Mouse (Mus musculus) heart, embryonic 10.5 days (tissue): ENCODE data around the gene Cic. TPM values are rescaled to one million over a fixed set of nuclear protein-coding genes. Genes with fewer than 3 reads are reported as not detected.

Source experiments
- DNase-seq: peaks from one replicate; pipeline ENCODE4 v3.0.0-alpha.2; 2017; ENCODE audit warnings: low spot score
- H3K27ac ChIP-seq: fragments of 300-500 bp; sonication (generic); 2 replicates; pipeline ENCODE4 v1.5.1; 2016; ENCODE audit warnings: mild to moderate bottlenecking
- H3K27me3 ChIP-seq: fragments of 300-500 bp; sonication (generic); 2 replicates; pipeline ENCODE4 v1.6.1; 2016; ENCODE audit warnings: mild to moderate bottlenecking; ENCODE audit not compliant: poor library complexity, insufficient read depth, severe bottlenecking
- H3K36me3 ChIP-seq: fragments of 300-500 bp; sonication (generic); 2 replicates; pipeline ENCODE4 v1.6.1; 2016; ENCODE audit warnings: mild to moderate bottlenecking, moderate library complexity
- H3K4me1 ChIP-seq: fragments of 300-500 bp; sonication (generic); 2 replicates; pipeline ENCODE4 v1.6.1; 2016; ENCODE audit warnings: mild to moderate bottlenecking
- H3K4me3 ChIP-seq: fragments of 300-500 bp; sonication (generic); 2 replicates; pipeline ENCODE4 v1.5.1; 2016; ENCODE audit warnings: mild to moderate bottlenecking, moderate library complexity
- H3K9me3 ChIP-seq: fragments of 300-500 bp; sonication (generic); 2 replicates; pipeline ENCODE4 v1.6.1; 2016; ENCODE audit warnings: mild to moderate bottlenecking, moderate library complexity
- WGBS: fragments of 180-500 bp; shearing (Covaris S2); methylation state at CpG from one replicate; pipeline ENCODE4 v1.1.7; 2016; 5-methylcytosine and 5-hydroxymethylcytosine counted together
- polyA plus RNA-seq: library from polyadenylated mRNA; unstranded; fragments of >200 nt; fragmentation: Nextera tagmentation; extraction: Ambion mirVana; gene quantifications from 2 replicates; pipeline ENCODE4 v1.2.1, GENCODE M21; 2016

The Cic gene
- polyA plus RNA-seq, 1 experiment from 2014 or later: 28.7 TPM

- WGBS: under 1% methylated on average over 52 of the region's 52 CpGs
These were observed 30.2 kb downstream of the Cic start, which contains the start of gene Pafah1b3 for GRCm38 (mm10) chr7:25297454-25298325. Gene Pafah1b3 (minus strand): TSS chr7:25297986.

GRCm38 (mm10) chr7:25301063-25301462 lies 33.6 kb downstream of the Cic start, which contains the start of gene Prr19:
Gene Prr19 (plus strand): TSS chr7:25301411.
- Histone ChIP-seq H3K27ac (no peak within 1 kb of the TSS), H3K9me3 (no peaks in the 10 kb centered on the region; the same call in 1 of the 2 replicates), H3K4me1 (peaks cover 32% of the 10 kb centered on the region), H3K27me3 (peaks cover 10% of the 10 kb centered on the region; the same call in 1 of the 2 replicates), H3K36me3 (0 out of 2 replicates have a peak, but pooled peaks cover 1% of the 10 kb centered on the region), H3K4me3 (no peak within 1 kb of the TSS)
- DNase-seq: peak; percentile 81
- 47% methylated on average over 19 of the region's 19 CpGs for WGBS

More at GRCm38 (mm10) chr7:25297454-25298325, 30.2 kb downstream of the Cic start, which contains the start of gene Pafah1b3:
- Histone ChIP-seq H3K27ac (peak within 1 kb of the TSS; percentile 98), H3K4me1 (peaks cover 38% of the 10 kb centered on the region), H3K27me3 (no peaks in the 10 kb centered on the region), H3K4me3 (peak within 1 kb of the TSS; percentile 93), H3K9me3 (no peaks in the 10 kb centered on the region), H3K36me3 (peaks cover 34% of the 10 kb centered on the region)
- DNase-seq: peak; percentile 96

- DNase-seq: peak; percentile 66
- Histone ChIP-seq H3K9me3 (no peaks in the 10 kb centered on the region; the same call in 1 of the 2 replicates), H3K4me1 (peaks cover 20% of the 10 kb centered on the region), H3K27ac (no peak overlapping the region), H3K4me3 (no peak overlapping the region), H3K36me3 (no peaks in the 10 kb centered on the region), H3K27me3 (peaks cover 26% of the 10 kb centered on the region)
- 60% methylated on average over 9 of the region's 9 CpGs for WGBS
These were observed 35.6 kb downstream of the Cic start for GRCm38 (mm10) chr7:25303003-25303684.

- 73% methylated on average over 3 of the region's 3 CpGs for WGBS
- Histone ChIP-seq H3K36me3 (no peaks in the 10 kb centered on the region), H3K4me3 (no peak overlapping the region), H3K27ac (no peak overlapping the region), H3K9me3 (no peaks in the 10 kb centered on the region; the same call in 1 of the 2 replicates), H3K27me3 (peaks cover 30% of the 10 kb centered on the region), H3K4me1 (peaks cover 15% of the 10 kb centered on the region)
- no peak for DNase-seq
These were observed 36.1 kb downstream of the Cic start for GRCm38 (mm10) chr7:25303685-25304006.

- H3K27ac ChIP-seq: no peak overlapping the region
- WGBS: 3% methylated on average over 2 of the region's 2 CpGs
- H3K4me1 ChIP-seq: peaks cover 15% of the 10 kb centered on the region
- DNase-seq: peak; percentile 70
- peaks cover 40% of the 10 kb centered on the region for H3K27me3 ChIP-seq
- H3K4me3 ChIP-seq: peak overlapping the region; percentile 70
- H3K9me3 ChIP-seq: no peaks in the 10 kb centered on the region; the same call in 1 of the 2 replicates
- no peaks in the 10 kb centered on the region for H3K36me3 ChIP-seq
These were observed 38.0 kb downstream of the Cic start for GRCm38 (mm10) chr7:25305481-25305880.

GRCm38 (mm10) chr7:25305956-25306613 lies 38.6 kb downstream of the Cic start, which contains the start of gene Tmem145:
Gene Tmem145 (plus strand): TSS chr7:25306106.
- H3K27ac ChIP-seq: no peak within 1 kb of the TSS
- peaks cover 42% of the 10 kb centered on the region for H3K27me3 ChIP-seq
- peaks cover 13% of the 10 kb centered on the region for H3K4me1 ChIP-seq
- H3K9me3 ChIP-seq: no peaks in the 10 kb centered on the region; the same call in 1 of the 2 replicates
- peak; percentile 80 for DNase-seq
- no peaks in the 10 kb centered on the region for H3K36me3 ChIP-seq
- under 1% methylated on average over 47 of the region's 47 CpGs for WGBS
- peak within 1 kb of the TSS; percentile 70 for H3K4me3 ChIP-seq

DNA sequence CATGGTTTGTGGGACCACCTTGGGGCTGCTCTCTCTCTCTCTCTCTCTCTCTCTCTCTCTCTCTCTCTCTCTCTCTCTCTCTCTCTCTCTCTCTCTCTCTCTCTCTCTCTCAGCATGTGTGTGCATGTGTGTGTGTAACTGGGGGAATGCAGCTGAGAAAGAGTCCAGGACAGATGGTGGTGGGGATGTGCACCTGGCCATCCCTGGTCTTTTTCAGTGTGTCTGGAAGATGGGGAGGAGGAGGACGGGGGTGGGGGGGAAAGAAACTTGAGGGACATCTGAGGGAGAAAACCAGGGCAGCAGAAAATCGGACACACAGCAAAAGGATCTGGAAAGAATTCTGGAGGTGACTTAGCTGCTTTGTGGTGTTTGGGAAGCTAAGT lies 39.1 kb downstream of the Cic start:
- no peak overlapping the region for H3K27ac ChIP-seq
- no peaks in the 10 kb centered on the region; the same call in 1 of the 2 replicates for H3K9me3 ChIP-seq
- no peak for DNase-seq
- peaks cover 11% of the 10 kb centered on the region for H3K4me1 ChIP-seq
- peaks cover 47% of the 10 kb centered on the region for H3K27me3 ChIP-seq
- no peaks in the 10 kb centered on the region for H3K36me3 ChIP-seq
- peak overlapping the region; percentile 70 for H3K4me3 ChIP-seq
- WGBS: 44% methylated on average over 2 of the region's 2 CpGs

GRCm38 (mm10) chr7:25308702-25309318 lies 41.3 kb downstream of the Cic start:
- Histone ChIP-seq H3K27me3 (peaks cover 60% of the 10 kb centered on the region), H3K27ac (no peak overlapping the region), H3K4me3 (no peak overlapping the region), H3K9me3 (no peaks in the 10 kb centered on the region; the same call in 1 of the 2 replicates), H3K36me3 (no peaks in the 10 kb centered on the region), H3K4me1 (peaks cover 11% of the 10 kb centered on the region)
- 59% methylated on average over 17 of the region's 17 CpGs for WGBS
- DNase-seq: no peak

GRCm38 (mm10) chr7:25309425-25309824 lies 41.9 kb downstream of the Cic start:
- peak; percentile 63 for DNase-seq
- H3K4me1 ChIP-seq: peaks cover 12% of the 10 kb centered on the region
- peaks cover 66% of the 10 kb centered on the region for H3K27me3 ChIP-seq
- H3K27ac ChIP-seq: no peak overlapping the region
- no peaks in the 10 kb centered on the region; the same call in 1 of the 2 replicates for H3K9me3 ChIP-seq
- 79% methylated on average over 9 of the region's 9 CpGs for WGBS
- H3K4me3 ChIP-seq: no peak overlapping the region
- no peaks in the 10 kb centered on the region for H3K36me3 ChIP-seq

- 74% methylated on average over 11 of the region's 11 CpGs for WGBS
- H3K4me3 ChIP-seq: no peak overlapping the region
- no peak overlapping the region for H3K27ac ChIP-seq
- H3K4me1 ChIP-seq: peaks cover 17% of the 10 kb centered on the region
- H3K9me3 ChIP-seq: no peaks in the 10 kb centered on the region
- H3K36me3 ChIP-seq: no peaks in the 10 kb centered on the region
- DNase-seq: peak; percentile 69
- peaks cover 82% of the 10 kb centered on the region for H3K27me3 ChIP-seq
These were observed 43.7 kb downstream of the Cic start for GRCm38 (mm10) chr7:25311193-25311592.

DNA sequence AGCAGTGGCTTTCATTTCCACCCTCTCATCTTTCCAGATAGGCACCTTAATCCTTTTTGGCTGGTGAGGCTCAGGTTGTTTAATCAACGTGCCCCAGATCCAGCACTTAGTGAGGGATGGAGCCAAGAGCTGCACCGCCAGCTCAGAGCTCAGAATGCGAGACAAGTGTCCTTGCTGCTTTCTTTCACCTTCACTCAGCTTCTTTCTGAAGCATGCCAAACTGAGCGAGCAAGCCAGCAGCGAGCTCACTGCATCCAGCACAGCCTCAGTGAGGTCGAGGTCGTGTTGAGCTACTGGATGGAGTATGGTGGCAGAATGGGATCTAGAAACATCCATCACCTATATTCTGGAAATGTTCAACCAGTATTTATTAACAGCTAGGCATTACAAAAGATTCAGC lies 45.8 kb downstream of the Cic start:
- no peak for DNase-seq
- 35% methylated on average over 7 of the region's 7 CpGs for WGBS
- Histone ChIP-seq H3K4me1 (peaks cover 28% of the 10 kb centered on the region), H3K9me3 (no peaks in the 10 kb centered on the region), H3K27ac (no peak overlapping the region), H3K27me3 (peaks cover 64% of the 10 kb centered on the region), H3K4me3 (no peak overlapping the region), H3K36me3 (no peaks in the 10 kb centered on the region)
